Mouse (Mus musculus) forelimb bud, embryonic 11.5 days (tissue): ENCODE results near the gene Nek6.

Experiments used
- DNase-seq: peaks from one replicate; pipeline ENCODE4 v3.0.0-alpha.2; 2012; ENCODE audit warnings: low read depth, low spot score

The Nek6 gene

GRCm38 (mm10) chr2:38536331-38536731 lies 24.9 kb downstream of the Nek6 start:
- DNase-seq, result no peak

GRCm38 (mm10) chr2:38539677-38540076 lies 28.2 kb downstream of the Nek6 start:
- DNase-seq, result no peak

- no peak for DNase-seq
Measured at GRCm38 (mm10) chr2:38540666-38541065, 29.2 kb downstream of the Nek6 start.

GRCm38 (mm10) chr2:38541101-38541500 lies 29.7 kb downstream of the Nek6 start:
- no peak for DNase-seq

- DNase-seq, result no peak
Measured at GRCm38 (mm10) chr2:38541570-38541969, 30.1 kb downstream of the Nek6 start.

GRCm38 (mm10) chr2:38542366-38542765 lies 30.9 kb downstream of the Nek6 start:
- DNase-seq, result no peak

GRCm38 (mm10) chr2:38543158-38543557 lies 31.7 kb downstream of the Nek6 start:
- DNase-seq, result no peak

GRCm38 (mm10) chr2:38544341-38544740 lies 32.9 kb downstream of the Nek6 start:
- no peak for DNase-seq

- DNase-seq, result no peak
Measured at GRCm38 (mm10) chr2:38544982-38545381, 33.5 kb downstream of the Nek6 start.

- no peak for DNase-seq
Measured at GRCm38 (mm10) chr2:38545706-38546105, 34.3 kb downstream of the Nek6 start.

- peak; percentile 24 for DNase-seq
Measured at GRCm38 (mm10) chr2:38546222-38546621, 34.8 kb downstream of the Nek6 start.

GRCm38 (mm10) chr2:38546748-38547147 lies 35.3 kb downstream of the Nek6 start:
- no peak for DNase-seq

- no peak for DNase-seq
Measured at GRCm38 (mm10) chr2:38547793-38548517, 36.5 kb downstream of the Nek6 start.

- no peak for DNase-seq
Measured at GRCm38 (mm10) chr2:38552004-38552443, 40.6 kb downstream of the Nek6 start.

- DNase-seq, result no peak
Measured at GRCm38 (mm10) chr2:38554226-38554995, 43.0 kb downstream of the Nek6 start.

GRCm38 (mm10) chr2:38555659-38556058 lies 44.2 kb downstream of the Nek6 start:
- no peak for DNase-seq

GRCm38 (mm10) chr2:38556721-38557120 lies 45.3 kb downstream of the Nek6 start:
- no peak for DNase-seq

- no peak for DNase-seq
Measured at GRCm38 (mm10) chr2:38560296-38561227, 49.1 kb downstream of the Nek6 start.

- DNase-seq, result no peak
Measured at GRCm38 (mm10) chr2:38562596-38562995, 51.2 kb downstream of the Nek6 start.

- DNase-seq, result no peak
Measured at GRCm38 (mm10) chr2:38571971-38572601, 60.6 kb downstream of the Nek6 start.

- DNase-seq, result no peak
Measured at GRCm38 (mm10) chr2:38574697-38575096, 63.3 kb downstream of the Nek6 start.
